Mouse (Mus musculus) kidney, adult 9 months (tissue): ENCODE data around the gene Kcp.

Source experiments
- DNase-seq: peaks from one replicate; pipeline ENCODE4 v3.0.0; 2022

Kcp gene

DNA sequence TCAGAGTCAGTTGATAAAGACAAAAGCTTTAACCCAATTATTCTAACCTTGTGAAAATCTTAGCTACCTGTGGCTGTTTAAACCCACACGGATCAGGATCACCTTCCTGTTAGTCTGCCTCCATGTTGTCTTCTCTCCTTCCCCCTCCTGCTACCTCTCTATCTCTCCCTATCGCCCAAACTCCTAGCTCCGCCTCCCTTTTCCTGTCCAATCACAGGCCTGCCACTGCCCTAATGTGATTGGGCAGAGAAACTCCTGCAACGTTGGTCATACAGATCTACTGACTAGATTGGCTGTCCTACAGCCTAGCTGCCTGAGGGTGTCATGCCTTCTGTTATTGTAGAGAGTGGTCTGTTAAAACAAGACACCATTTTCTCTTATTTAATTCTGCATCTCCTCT, 57.9 kb downstream of the Kcp start:
- DNase-seq: no peak

DNA sequence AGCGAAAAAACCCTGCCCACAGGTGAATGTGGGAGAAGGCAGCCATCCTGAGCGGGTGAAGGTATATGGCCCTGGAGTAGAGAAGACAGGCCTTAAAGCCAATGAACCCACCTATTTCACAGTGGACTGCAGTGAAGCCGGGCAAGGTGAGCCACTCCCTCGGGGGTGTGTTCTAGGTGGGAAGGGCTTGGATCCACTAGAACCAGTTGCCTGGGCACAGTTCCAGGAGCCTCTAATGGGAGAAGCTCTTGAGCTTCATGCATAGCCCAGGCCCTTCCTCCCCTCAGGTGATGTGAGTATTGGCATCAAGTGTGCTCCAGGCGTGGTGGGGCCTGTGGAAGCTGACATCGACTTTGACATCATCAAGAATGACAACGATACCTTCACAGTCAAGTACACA, 62.4 kb downstream of the Kcp start:
- DNase-seq: no peak

DNA sequence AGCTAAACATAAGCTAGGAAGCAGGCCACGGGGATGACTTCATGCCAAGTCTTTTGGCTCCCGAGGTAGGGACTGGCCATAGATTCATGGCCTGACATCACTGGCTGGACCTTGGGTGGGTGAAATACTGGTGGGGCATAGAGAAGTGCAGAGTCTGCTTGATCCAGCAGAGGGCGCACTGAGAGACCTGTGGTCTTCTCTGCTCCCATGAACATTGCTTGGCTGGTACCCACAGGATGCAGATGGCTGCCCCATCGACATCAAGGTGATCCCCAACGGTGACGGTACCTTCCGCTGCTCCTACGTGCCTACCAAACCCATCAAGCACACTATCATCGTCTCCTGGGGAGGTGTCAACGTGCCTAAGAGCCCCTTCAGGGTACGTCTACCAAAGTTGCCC, 63.0 kb downstream of the Kcp start:
- DNase-seq: peak; percentile 48

DNA sequence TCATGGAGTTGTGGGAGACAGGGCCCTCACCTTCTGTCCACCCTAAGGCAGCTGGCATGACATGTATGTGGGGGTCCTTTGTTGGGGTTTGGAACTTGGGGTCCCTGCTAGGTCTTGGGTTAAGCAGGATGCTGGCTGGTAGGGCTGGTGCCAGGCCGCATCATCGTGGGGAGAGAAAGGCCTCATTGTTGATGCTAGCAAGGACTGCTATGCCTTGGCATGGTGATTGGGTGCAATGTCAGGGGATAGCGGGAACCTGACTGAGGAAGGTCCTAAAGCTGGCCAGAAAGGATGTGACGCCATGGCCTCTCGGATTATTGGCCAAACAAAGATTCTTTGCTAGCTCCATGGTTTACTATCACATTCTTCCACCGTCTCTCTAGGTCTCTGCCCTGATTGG, 68.0 kb downstream of the Kcp start:
- no peak for DNase-seq

DNA sequence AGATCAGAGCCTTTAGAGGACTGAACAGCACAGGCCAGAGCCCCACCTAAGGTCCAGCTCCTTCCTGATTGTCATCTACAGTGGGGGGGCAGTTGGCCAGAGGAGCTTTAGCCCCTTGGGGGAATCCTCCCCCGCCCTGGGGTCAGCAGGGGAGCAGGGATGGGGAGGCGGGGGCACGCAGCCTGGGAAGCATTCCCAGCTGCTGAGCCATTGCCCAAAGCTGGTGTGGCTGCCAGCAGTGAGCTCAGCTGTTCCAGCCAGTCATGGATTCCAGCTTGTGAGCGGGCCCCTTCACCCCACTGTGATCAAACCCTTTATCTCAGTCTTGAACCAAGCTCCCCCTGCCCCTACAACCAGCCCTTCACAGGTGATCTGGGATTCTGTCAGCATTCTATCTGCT, 68.5 kb downstream of the Kcp start:
- DNase-seq: no peak

DNA sequence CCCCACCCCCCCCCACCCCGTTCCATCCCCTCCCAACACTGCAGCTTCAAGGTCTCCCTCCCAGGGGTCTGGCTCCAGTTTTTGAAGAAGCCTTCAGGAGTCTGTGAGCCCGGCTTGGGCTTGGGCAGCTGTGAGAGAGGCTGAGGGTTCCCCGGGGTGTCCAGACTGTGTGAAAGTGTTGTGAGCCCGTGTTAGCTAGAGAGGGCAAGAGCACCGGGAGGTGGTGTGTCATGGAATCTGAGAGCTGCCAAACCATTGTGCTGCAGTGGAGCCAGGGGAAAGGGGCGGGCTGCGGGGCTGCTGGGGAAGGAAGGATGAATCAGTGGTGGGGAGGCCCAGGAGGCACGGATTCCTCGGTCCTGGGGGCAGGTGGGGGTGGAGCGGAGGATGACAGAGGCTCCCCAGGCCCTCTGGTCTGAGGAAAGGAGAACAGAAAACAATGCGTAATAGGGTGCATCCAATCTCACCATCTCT, 71.3 kb downstream of the Kcp start:
- no peak for DNase-seq

DNA sequence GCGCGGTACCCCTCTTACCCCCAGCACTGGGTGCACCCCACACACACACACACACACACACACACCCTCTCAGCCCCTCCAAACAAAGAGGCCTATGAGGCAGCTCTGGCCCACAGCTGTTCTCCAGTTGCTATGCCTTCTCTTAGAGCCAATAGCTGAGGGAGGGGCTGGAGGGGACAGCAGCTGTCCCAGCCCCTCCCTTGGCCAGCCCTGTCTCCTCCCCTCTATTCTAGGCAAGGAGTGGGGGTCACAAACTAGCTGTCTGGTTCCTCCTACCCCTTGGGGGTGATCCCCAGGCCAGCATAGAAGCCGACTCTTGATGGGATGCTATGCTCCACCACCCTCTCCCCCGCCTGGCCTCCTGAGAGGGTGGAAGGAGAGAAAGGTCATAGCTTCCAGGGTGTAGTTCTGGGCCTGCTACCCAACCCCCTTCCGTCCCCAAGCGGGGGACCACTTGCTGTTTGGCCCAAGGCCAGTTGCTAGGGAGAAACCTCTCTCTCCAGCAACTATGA, 71.8 kb downstream of the Kcp start:
- DNase-seq: no peak

DNA sequence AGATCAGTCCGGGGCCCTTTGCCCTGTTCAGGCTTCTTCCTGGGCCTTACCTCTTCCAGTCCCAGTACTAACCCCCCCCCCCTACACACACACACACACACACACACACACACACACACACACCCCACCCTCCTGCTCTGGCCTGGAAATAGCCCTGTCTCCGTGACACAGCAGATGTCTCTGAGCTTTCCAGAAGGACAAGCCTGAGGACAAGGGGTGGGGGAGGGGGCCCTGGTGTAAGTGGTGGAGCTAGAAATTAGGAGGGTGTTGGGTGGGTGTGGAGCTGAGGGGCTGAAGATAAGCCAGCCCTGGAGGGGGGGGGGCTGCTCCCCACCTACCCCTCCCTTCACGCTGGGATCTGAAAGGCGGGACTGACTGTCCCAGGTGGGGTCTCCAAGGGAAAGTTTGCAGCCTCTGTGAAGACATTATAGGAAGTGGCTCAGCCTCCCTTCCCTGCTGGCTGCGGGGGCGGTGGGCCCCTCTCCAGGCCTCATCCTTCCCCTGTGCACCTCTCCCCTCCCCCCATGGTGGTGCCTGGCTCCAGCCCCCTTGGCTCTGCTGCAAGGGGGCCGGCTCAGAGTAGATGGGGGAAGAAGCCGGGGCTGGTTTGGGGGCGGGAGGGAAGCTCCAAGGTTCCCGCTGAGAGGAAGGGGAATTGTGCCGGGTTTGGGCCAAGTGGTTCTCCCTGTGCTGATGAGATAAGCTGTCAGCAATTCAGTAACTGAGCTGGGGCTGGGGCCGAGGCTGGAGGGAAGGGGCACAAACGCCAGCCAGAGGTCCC, 72.7 kb downstream of the Kcp start:
- DNase-seq: no peak

DNA sequence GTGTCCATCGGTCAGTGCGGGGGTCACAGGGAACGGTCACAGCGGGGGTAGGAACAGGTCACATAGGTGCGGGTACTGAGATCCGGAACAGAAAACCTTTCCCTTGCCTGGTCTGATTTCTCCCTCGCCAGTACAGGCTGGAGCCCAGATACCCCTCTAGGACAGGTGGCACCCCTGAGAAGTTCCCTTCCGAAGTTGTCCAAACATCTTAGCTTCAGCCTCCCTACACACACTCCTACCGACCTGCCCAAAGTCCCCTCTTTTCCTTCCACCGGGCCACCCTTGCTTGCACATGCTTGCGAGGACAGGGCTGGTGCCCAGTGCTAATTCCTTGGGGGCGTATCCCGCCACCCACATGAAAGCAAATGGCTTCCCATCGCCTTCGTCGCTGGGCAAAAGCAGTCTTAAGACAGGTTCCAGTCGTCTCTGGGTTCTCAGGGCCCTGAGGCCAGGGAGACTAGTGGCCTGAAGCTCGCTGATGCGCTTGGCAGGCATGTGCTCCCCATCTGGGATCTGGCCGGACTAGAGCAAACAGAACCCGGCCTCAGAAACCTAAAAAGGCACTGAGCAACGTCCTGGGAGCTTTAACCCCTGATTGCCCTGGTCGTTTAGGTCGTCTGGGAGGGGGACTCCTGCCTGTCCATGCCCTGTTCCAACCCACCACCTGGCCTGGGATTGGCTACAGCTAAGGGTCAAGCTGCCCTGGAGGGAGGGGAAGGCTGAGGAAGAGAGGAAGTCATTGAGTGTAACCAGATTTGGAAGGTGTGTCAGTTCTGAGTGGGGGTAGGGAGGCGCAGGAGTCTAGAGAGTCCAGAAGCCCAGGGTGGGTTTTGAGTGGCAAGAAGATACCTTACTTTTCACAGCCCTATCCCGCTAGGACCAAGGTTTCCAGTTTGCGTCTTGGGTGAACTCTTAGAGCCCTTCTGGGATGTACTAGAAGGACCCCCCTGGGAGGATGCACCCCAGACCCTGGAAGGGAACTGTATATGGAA, 73.7 kb downstream of the Kcp start:
- DNase-seq: no peak

DNA sequence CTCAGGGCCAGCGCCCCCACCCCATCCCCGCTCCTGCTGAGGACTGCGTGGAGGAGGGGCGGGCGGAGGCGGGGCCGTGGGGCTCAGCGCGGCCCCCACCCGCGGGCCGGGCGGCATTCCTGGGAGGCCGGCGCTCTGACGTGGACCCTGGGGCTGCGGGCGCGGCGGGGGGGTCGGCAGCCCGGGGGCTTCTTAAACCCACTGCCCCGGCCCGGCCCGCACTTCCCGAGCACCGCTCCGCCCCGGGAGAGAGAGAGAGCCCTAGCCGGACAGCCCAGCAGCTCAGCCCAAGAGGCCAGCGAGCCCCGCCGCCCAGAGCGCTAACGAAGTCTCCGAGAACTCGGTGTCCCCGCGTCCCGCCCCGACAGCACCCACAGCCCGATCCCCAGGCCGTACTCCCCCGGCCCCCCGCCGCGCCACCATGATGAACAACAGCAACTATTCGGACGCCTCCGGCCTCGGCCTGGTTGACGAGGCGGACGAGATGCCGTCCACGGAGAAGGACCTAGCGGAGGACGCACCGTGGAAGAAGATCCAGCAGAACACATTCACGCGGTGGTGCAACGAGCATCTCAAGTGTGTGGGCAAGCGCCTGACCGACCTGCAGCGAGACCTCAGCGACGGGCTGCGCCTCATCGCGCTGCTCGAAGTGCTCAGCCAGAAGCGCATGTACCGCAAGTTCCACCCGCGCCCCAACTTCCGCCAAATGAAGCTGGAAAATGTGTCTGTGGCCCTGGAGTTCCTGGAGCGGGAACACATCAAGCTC, 74.5 kb downstream of the Kcp start, which contains the start of gene Flnc:
Flnc (plus strand) TSS at position 219 of the 766 bp plus-strand sequence.
- DNase-seq: no peak

DNA sequence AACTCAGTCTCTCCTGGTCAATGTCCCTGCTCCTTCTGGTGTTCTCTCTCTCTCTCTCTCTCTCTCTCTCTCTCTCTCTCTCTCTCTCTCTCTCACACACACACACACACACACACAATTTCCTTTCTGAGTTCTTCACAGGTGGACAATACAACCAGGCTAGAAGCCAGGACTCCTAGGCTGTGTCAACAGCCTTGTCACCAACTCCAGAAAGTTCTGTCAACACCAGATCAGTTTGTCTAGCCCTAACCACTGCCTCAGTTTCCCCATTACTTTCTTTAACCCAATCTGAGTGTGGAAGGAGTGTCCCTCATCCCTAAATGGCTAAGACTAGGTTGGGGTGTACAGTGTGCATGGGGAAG, 75.1 kb downstream of the Kcp start:
- no peak for DNase-seq

DNA sequence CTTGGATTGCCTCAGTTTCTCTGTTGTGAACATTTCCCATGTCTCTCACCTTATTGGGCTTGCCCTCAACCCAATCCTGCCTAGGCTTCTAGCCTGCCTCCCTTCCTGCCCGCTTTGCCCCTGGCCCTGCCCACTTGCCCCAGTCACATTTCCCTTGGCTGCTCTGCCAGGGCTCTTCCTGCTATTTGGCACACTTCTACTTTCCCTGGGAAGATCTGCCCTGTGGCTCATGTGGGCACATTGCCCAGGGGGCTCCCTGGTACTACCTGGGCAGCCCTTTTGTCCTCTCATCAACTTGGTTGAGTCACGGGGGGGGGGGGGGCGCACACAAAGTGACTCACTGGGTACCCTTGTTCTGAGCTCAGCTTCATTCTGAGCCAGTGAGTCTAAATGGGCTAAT, 75.6 kb downstream of the Kcp start:
- DNase-seq: no peak

DNA sequence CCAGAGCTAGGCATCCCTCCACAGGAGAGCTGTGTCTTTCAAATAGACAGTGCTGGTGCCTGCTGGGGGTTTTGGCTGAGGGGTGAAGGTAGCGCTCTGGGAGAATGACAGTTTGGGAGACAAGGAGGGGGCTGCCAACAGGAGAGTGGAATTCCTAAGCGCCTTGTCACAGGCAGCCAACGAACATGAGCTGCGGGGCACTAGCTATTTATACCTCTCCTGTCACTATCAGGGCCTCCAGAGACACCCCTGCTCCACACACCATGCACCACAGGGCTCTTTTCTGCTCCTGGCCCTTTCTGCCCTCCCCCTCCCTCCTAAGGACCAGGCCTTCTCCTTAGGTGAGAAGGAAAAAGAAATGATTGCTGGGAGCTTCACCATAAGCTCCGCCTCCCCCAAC, 76.3 kb downstream of the Kcp start:
- no peak for DNase-seq

DNA sequence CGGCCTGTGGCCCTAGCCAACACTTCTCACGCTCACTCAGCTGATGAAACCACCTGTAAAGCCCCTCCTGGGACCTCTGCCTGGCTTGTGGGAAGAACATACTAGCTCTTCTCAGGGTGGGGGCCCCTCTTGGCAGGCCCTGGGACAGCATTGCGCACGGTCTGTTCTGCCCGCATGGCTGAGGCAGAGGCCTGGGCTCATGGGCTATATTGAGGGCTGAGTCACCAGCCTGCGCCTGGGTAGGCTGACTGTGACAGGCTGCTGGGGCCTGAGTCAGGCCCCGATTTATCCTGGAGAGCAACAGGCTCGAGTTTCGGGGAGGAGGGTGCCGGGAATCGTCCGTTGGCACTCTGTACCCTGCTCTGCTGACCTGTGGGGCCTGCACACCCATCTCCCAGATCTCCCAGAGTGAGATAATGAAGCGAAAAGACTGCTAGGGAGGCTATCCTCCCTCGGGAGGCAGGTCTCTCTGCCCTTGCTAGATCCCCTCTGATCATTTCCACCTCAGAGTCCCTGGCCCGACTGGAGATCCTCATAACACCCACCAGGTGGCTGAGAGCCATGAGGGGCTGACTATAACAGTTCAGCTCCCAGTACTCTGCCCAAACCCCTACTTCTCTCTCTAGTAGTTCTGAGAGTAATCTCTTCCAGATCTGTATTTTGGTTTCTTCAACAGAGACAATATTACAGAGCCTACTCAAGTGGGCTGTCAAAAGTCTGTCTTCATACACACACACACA, 76.9 kb downstream of the Kcp start:
- DNase-seq: no peak

DNA sequence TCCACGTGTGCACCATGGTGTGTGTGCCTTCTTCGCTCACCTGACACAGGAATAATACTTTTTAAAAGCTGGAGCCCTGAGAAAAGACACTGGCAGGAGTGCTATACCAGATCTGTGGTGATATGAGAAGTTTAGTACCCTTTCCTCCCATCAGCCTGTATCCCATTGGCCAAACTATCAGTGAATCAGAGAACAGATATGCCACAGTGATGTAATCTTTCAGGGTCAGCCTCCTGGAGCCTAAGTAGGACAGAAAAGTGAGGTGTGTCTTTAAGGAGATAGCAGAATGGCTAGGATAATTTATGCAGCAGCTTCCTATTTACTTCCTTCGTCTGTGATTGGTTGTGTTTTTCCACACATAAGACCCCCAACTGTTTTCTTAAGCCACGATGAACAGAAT, 79.6 kb downstream of the Kcp start:
- DNase-seq: no peak

DNA sequence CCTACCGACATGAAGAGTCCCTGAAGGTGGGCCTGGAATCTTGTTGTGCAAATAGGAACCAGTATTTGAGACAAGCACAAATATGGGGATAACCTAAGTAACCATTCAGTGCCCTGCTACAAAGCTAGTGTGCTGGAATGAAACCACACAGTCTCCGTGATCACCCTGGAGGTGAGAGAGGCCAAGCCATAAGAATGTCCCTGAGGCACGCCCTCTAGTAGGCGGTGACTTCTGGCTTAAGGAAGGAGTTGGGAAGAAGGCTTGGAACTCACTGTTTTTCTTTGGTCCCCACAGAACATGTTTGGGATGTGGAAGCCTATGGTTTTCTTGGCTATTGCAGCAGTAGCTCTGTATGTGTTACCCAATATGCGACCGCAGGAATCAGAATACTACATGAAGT, 81.4 kb downstream of the Kcp start:
- DNase-seq: no peak

DNA sequence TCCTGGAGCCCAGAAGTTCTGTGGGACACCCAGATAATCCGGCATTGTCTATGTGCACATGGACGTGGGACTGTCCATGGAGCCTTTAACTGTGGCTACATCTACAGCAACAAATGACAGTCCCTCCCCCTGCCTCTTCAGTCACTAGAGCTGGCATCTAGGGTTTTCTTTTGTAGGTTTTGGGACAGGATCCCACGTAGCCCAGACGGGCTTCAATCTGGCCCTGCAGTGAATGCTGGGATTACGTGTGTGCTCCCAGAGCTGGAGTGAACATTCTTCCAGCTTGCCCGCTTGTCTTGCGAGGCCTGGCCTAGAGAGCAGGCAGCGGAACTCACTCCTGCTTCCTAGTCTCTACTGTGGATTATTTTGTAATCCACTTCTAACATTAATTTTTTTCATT, 82.6 kb downstream of the Kcp start:
- no peak for DNase-seq
